Mouse (Mus musculus): ENCODE data around the gene Lrrc1.

Gene Lrrc1

GRCm38 (mm10) chr9:77463861-77464260 lies 80.8 kb downstream of the Lrrc1 start:
- DNase-seq (ENCODE audit: low spot score in 2 of 2), result no peak

GRCm38 (mm10) chr9:77463195-77463594 lies 81.5 kb downstream of the Lrrc1 start:
- DNase-seq (ENCODE audit: low spot score in 2 of 2), result no peak

GRCm38 (mm10) chr9:77461371-77461915 lies 83.2 kb downstream of the Lrrc1 start:
- no peak for DNase-seq (ENCODE audit: low spot score in 2 of 2)

- no peak for DNase-seq (ENCODE audit: low spot score in 2 of 2)
These were observed 84.3 kb downstream of the Lrrc1 start for GRCm38 (mm10) chr9:77460408-77460807.

GRCm38 (mm10) chr9:77459365-77459764 lies 85.3 kb downstream of the Lrrc1 start:
- no peak for DNase-seq (ENCODE audit: low spot score in 2 of 2)

GRCm38 (mm10) chr9:77456169-77456826 lies 88.4 kb downstream of the Lrrc1 start:
- no peak for DNase-seq (ENCODE audit: low spot score in 2 of 2)

- no peak for DNase-seq (ENCODE audit: low spot score in 2 of 2)
These were observed 89.1 kb downstream of the Lrrc1 start for GRCm38 (mm10) chr9:77455439-77456168.

GRCm38 (mm10) chr9:77452046-77452807 lies 92.4 kb downstream of the Lrrc1 start:
- no peak for DNase-seq (ENCODE audit: low spot score in 2 of 2)

GRCm38 (mm10) chr9:77450447-77450846 lies 94.2 kb downstream of the Lrrc1 start:
- DNase-seq (ENCODE audit: low spot score in 2 of 2), result no peak

- DNase-seq (ENCODE audit: low spot score in 2 of 2), result no peak
These were observed 99.8 kb downstream of the Lrrc1 start for GRCm38 (mm10) chr9:77444876-77445275.

GRCm38 (mm10) chr9:77439371-77439770 lies 105.3 kb downstream of the Lrrc1 start:
- DNase-seq (ENCODE audit: low spot score in 2 of 2), result no peak

GRCm38 (mm10) chr9:77438836-77439271 lies 105.8 kb downstream of the Lrrc1 start:
- DNase-seq (ENCODE audit: low spot score in 2 of 2), result no peak

- DNase-seq (ENCODE audit: low spot score in 2 of 2), result no peak
These were observed 107.5 kb downstream of the Lrrc1 start for GRCm38 (mm10) chr9:77437131-77437530.

GRCm38 (mm10) chr9:77434965-77435364 lies 109.7 kb downstream of the Lrrc1 start:
- peak in 1 of 2 experiments; percentile 39 for DNase-seq (ENCODE audit: low spot score in 2 of 2)

GRCm38 (mm10) chr9:77433476-77433875 lies 111.2 kb downstream of the Lrrc1 start:
- DNase-seq (ENCODE audit: low spot score in 2 of 2), result no peak

GRCm38 (mm10) chr9:77432030-77432429 lies 112.6 kb downstream of the Lrrc1 start:
- DNase-seq (ENCODE audit: low spot score in 2 of 2), result no peak

- DNase-seq (ENCODE audit: low spot score in 2 of 2), result no peak
These were observed 114.1 kb downstream of the Lrrc1 start for GRCm38 (mm10) chr9:77430413-77431087.

GRCm38 (mm10) chr9:77429230-77430015 lies 115.2 kb downstream of the Lrrc1 start:
- no peak for DNase-seq (ENCODE audit: low spot score in 2 of 2)

GRCm38 (mm10) chr9:77428748-77429140 lies 115.9 kb downstream of the Lrrc1 start:
- DNase-seq (ENCODE audit: low spot score in 2 of 2), result no peak

GRCm38 (mm10) chr9:77428115-77428747 lies 116.4 kb downstream of the Lrrc1 start:
- no peak for DNase-seq (ENCODE audit: low spot score in 2 of 2)
